Mouse (Mus musculus) T-cell, adult 66 days (primary cell): Measurements from ENCODE around the gene Wdr37. TPM values are rescaled to one million over a fixed set of nuclear protein-coding genes. Genes with fewer than 3 reads are reported as not detected.

Experiments
- total RNA-seq, 2 experiments: library from RNA; stranded (reverse); gene quantifications; 3 replicates in 1 of 2; 4 replicates in 1 of 2; pipeline ENCODE4 v1.2.4; 2023

Wdr37 gene
- 10 to 100 TPM; 69.9 to 74.5 TPM for total RNA-seq

GRCm38 (mm10) chr13:8871314-8871962 is at the start of gene Wdr37:
TSS of gene Wdr37 (minus strand) at chr13:8871909.

GRCm38 (mm10) chr13:8885445-8886184 is 13.9 kb upstream of the Wdr37 start, which contains the start of gene Idi1:
TSS of gene Idi1 (plus strand) at chr13:8885501.

Other genes starting within 250 kb of the Wdr37 start
- gene Idi1, start 13.6 kb upstream of the Wdr37 start, total RNA-seq, result 10 to 100 TPM; 12.9 to 21.6 TPM
- not detected for gene Gm9745, start 76.3 kb upstream of the Wdr37 start, total RNA-seq
- gene Idi2, start 81.0 kb upstream of the Wdr37 start, total RNA-seq, result not detected
- gene Gtpbp4, start 124.2 kb upstream of the Wdr37 start, total RNA-seq, result 10 to 100 TPM; 90.9 to 91.8 TPM
- 10 to 100 TPM; 70.3 to 75.6 TPM for gene Larp4b, start 222.0 kb upstream of the Wdr37 start, total RNA-seq